Mouse (Mus musculus) liver, postnatal 0 days (tissue): ENCODE results near the gene Pigz.

Source experiments
- CTCF ChIP-seq: sonication (generic); IDR thresholded peaks from 2 replicates; pipeline ENCODE4 v1.5.1; 2016; ENCODE audit warnings: antibody characterized with exemption, low read depth
- EP300 ChIP-seq: IDR thresholded peaks from 2 replicates; pipeline ENCODE4 v1.6.1; 2016; ENCODE audit warnings: antibody characterized with exemption, low read depth, mild to moderate bottlenecking

- TF ChIP-seq EP300 = no peak
- TF ChIP-seq CTCF = no peak
Measured at GRCm38 (mm10) chr16:31944698-31945255, 11.1 kb downstream of the Pigz start.
